Mouse (Mus musculus): ENCODE measurements at regions not wholly inside any gene's neighbourhood (a gene's known extent, or its start where the extent isn't known, plus 50 kb on each side); places are given as distances from the start of the nearest gene placed in this dataset.

DNA sequence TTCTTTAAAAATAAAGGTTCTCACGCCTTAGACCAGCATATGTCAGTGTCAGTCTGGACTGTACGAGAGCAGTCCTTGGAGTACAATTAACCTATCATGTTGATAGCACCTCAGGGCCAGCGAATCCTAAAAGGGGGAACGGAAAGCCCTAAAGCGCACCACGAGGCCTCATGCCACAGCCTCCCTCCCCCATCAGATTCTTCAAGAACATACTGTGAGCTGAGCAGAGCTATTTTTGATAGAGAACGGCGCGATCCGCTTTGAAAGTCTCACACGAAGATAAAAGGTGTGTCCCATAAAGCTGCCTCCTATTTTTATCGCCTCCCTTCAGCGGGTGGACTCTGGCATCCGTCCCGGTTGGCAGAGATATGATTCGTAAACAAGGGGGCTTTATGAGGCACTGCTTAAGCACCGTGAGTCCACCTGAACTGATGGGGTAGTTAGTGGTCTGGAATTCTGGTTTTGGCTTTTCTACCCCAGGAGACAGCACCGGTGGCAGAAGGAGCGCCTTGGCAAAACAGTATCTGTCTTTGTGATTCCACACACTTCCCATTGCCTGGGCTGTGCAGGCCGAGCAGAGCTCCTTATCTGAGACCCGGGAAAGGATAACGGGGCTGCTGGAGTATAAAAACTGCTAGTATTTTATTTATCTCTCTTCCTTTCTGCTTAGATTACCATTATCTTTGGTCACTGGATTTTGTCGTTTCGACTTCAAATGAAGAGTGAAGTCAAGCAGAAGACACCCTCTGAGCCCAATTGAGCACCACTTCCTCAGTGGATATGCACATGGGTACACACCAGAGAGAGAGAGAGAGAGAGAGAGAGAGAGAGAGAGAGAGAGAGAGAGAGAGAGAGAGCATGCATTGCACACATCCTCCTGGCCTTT is 149.6 kb downstream of the Dhx15 start:
- peak; percentile 89 for TF ChIP-seq GATA1 (IDR thresholded peaks at IDR 0.05; ENCODE audit: low read length)

DNA sequence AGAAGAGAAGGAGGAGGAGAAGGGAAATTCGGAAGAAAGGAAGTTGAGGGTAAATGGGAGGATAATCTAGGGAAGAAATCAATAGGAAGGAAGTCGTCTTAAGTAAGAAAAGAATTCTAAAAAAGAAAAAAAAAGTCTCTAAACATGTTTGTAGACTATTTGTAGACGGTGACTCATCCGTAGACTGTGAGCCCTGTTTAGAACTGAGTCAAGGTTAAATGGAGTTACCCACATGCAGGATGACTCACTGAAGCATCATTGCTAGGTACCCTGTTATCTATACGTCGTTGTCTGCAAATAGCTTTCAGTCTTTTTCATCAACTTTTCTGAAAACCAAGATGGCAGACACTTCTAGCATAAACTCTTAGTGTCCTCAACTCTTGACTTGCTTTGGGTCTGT is 155.0 kb downstream of the Dhx15 start:
- TF ChIP-seq GATA1 (IDR thresholded peaks at IDR 0.05; ENCODE audit: low read length): no peak

DNA sequence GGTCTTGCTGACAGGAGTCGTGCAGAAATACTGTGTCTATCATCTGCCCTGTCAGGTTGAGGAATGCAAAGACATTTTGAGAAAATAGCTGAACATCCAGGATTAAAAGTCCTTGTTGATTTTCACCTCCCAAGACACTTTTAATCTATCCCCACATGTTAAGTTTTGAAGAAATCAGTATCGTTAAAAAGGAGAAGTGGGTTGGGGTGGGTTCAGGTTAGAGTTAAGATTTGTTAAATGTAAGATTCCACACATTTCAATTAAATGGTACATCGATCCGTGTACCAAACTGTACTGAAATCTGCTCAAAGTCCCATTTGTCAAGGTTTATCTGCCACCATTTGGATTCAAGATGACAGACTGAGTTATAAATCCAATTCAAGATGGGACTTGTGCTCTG is 162.8 kb downstream of the Dhx15 start:
- no peak for TF ChIP-seq GATA1 (IDR thresholded peaks at IDR 0.05; ENCODE audit: low read length)

GRCm38 (mm10) chr5:52026148-52026547 is 164.2 kb downstream of the Dhx15 start:
- no peak for TF ChIP-seq GATA1 (IDR thresholded peaks at IDR 0.05; ENCODE audit: low read length)

GRCm38 (mm10) chr5:52023212-52023611 is 167.1 kb downstream of the Dhx15 start:
- TF ChIP-seq GATA1 (IDR thresholded peaks at IDR 0.05; ENCODE audit: low read length): no peak

GRCm38 (mm10) chr5:52016992-52017391 is 173.3 kb downstream of the Dhx15 start:
- TF ChIP-seq GATA1 (IDR thresholded peaks at IDR 0.05; ENCODE audit: low read length): no peak

GRCm38 (mm10) chr5:52015786-52016185 is 174.5 kb downstream of the Dhx15 start:
- no peak for TF ChIP-seq GATA1 (IDR thresholded peaks at IDR 0.05; ENCODE audit: low read length)

DNA sequence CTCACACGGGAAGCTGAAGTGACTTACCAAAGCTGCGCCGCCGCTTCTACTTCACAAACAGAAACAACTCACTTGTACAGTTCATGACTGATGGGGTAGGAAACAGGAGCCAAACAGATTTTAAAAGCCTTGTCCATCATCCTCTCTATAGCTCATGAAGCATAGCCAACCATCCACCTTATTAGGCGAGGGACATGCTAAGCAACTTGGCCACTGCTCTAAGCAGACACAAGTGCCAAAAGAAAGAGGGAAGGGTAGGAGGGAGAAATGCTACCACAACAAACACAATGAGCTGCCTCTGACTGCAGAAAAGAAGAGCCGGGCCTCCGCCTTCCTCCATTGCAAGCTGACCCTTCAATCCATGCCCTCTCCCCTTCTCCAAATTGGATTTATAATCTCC is 179.9 kb downstream of the Dhx15 start:
- TF ChIP-seq GATA1 (IDR thresholded peaks at IDR 0.05; ENCODE audit: low read length): no peak

GRCm38 (mm10) chr5:52008942-52009341 is 181.4 kb downstream of the Dhx15 start:
- no peak for TF ChIP-seq GATA1 (IDR thresholded peaks at IDR 0.05; ENCODE audit: low read length)

DNA sequence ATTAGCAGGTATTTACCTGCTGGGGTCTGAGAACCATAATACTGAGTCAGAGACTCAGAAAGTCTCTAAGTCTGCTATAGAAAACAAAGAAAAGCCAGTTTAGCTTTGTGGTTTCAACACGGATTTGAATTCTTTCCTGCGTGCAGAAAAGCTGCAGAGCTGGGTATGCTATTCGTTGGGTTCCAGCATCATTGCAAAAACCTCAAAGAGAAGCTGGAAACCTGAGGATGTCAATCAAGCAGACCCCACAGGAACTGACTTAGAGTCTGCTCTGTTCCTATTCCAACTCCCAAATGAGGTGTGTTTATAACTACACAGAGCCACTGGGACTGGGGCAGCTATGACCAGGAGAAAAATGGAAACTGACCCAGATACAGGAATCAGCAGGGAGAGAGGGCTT is 183.5 kb downstream of the Dhx15 start:
- TF ChIP-seq GATA1 (IDR thresholded peaks at IDR 0.05; ENCODE audit: low read length): no peak

DNA sequence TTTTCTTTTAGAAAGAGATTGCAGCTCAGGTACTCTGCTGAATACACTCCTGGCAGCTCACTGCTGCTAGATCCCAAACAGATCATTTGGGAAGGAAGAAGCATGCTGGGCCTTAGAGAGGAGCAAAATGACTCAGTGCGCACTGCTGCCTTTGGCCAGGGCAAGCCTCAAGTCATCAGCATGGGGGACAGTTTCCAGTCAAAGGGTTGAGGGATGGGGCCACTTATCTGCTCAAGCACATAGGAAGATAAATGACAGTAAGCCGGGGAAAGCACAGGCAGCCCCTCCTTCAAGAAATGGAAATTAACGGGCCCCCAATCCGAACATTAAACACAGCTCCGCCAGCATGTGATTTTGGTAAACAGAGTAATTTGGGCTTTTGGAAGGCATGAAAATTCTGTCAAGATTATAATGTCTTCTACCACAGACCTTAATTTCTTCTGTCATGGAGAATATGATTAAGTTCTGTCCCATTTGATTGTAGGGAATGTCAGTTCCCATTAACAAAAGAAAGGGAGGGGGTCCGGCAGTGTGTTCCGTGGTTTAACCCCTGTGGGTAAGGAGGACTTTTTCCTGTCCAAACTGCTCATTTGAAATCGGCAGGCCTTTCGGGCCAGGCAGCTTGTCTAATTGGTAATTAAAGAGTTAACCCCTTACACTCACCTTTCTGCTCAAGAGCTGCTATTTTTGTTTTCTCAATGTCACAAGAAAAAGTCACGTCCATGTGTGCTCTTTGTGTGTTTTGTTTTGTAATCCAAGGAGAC is 199.3 kb downstream of the Dhx15 start:
- no peak for TF ChIP-seq GATA1 (IDR thresholded peaks at IDR 0.05; ENCODE audit: low read length)

DNA sequence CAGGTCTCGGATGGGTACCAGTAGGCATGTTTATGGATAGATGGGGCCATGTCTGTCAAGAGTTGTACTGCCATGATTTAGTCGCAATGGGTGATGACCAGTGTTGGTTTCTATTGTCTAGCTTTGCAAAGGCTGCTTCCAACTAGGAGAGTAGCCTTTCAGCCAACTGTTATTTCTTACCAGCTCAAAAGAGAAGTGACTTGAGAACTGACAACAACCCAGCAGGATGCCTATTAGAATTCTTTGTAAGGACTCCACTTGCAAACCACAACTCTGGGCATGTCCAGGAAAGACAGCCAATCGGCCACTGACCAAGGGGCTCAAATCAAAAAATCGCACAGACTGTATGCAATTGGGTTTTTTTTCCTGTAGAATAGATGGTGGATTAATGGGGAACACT is 200.9 kb downstream of the Dhx15 start:
- no peak for TF ChIP-seq GATA1 (IDR thresholded peaks at IDR 0.05; ENCODE audit: low read length)

GRCm38 (mm10) chr5:51988913-51989312 is 201.4 kb downstream of the Dhx15 start:
- no peak for TF ChIP-seq GATA1 (IDR thresholded peaks at IDR 0.05; ENCODE audit: low read length)

GRCm38 (mm10) chr5:51984966-51985365 is 205.3 kb downstream of the Dhx15 start:
- TF ChIP-seq GATA1 (IDR thresholded peaks at IDR 0.05; ENCODE audit: low read length): no peak

DNA sequence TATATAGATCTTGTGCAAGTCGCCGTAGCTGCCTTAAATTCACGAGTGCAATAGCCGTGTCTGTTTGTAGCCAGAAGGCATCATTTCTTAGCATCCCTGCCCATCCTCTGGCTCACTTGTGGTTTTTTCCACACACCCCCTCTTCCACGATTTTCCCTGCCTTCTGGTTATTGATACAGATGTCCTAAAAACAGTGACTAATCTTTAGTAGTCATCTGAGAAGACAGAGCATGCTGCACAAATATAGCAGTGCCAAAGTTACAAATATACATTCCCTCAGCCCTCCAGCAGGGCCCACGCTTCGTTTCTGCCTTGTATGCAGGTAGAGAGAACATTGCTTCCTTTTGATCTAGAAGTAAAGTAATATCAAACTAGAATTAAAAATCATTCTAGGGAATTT is 207.5 kb downstream of the Dhx15 start:
- no peak for TF ChIP-seq GATA1 (IDR thresholded peaks at IDR 0.05; ENCODE audit: low read length)

- no peak for TF ChIP-seq GATA1 (IDR thresholded peaks at IDR 0.05; ENCODE audit: low read length)
These were observed 209.4 kb downstream of the Dhx15 start for GRCm38 (mm10) chr5:51980901-51981300.

DNA sequence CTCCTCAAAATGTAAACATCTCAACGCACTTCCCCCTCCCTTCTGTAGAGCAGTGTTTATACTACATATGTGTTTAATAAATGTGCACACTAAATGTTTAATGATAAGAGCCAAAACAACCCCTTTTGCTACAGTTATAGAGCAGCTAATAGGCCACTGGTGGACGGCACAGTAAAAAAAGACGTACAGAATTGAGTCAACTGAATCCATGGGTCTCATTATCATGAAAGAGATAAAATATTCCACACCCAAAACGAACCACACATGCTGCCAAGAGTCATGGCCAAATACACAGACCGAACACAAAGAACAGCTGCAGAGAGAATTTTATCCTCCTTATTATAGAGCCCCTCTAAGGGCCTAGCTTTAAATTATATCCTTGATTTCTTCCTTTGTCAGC is 237.8 kb downstream of the Dhx15 start:
- no peak for TF ChIP-seq GATA1 (IDR thresholded peaks at IDR 0.05; ENCODE audit: low read length)
